Mouse (Mus musculus) ES-E14 (cell line): ENCODE data around the gene Nme9. TPM values are rescaled to one million over a fixed set of nuclear protein-coding genes. Genes with fewer than 3 reads are reported as not detected.

Experiments
- DNase-seq: peaks from one replicate; pipeline ENCODE4 v3.0.0-alpha.2; 2013; ENCODE audit warnings: low read depth, low spot score
- H3K27ac ChIP-seq: 2 replicates; pipeline ENCODE4 v1.5.1; 2012; ENCODE audit warnings: low read depth, mild to moderate bottlenecking, low read length, moderate library complexity, mixed read lengths; ENCODE audit not compliant: poor library complexity, insufficient read depth, severe bottlenecking
- H3K36me3 ChIP-seq: 2 replicates; pipeline ENCODE4 v1.6.1; 2012; ENCODE audit warnings: mild to moderate bottlenecking, low read length, moderate library complexity, mixed read lengths; ENCODE audit not compliant: control insufficient read depth, poor library complexity, insufficient read depth, severe bottlenecking
- H3K4me1 ChIP-seq, 2 experiments: fragments of 150-350 bp in 1 of 2; sonication (generic) in 1 of 2; 2 replicates each; pipeline ENCODE4 v1.6.1; 2012; ENCODE audit warnings: low read length in 2 of 2, mild to moderate bottlenecking in 1 of 2, mixed read lengths in 1 of 2; ENCODE audit not compliant: control insufficient read depth in 2 of 2, insufficient read depth in 2 of 2, poor library complexity in 1 of 2
- H3K4me3 ChIP-seq, 2 experiments: fragments of 150-350 bp in 1 of 2; sonication (generic) in 1 of 2; 2 replicates each; pipeline ENCODE4 v1.5.1; 2012; ENCODE audit warnings: low read length in 2 of 2, low read depth in 1 of 2, mild to moderate bottlenecking in 1 of 2, mixed read lengths in 1 of 2; ENCODE audit not compliant: insufficient read depth in 1 of 2, poor library complexity in 1 of 2, severe bottlenecking in 1 of 2
- H3K9ac ChIP-seq: 2 replicates; pipeline ENCODE4 v1.6.1; 2012; ENCODE audit warnings: low read depth, mild to moderate bottlenecking, low read length, mixed read lengths; ENCODE audit not compliant: poor library complexity, insufficient read depth, severe bottlenecking
- H3K9me3 ChIP-seq: fragments of 150-350 bp; sonication (generic); 2 replicates; pipeline ENCODE4 v1.6.1; 2012; ENCODE audit warnings: low read depth, mild to moderate bottlenecking, low read length; ENCODE audit not compliant: control insufficient read depth, insufficient read depth
- CHD2 ChIP-seq: IDR thresholded peaks from 2 replicates; pipeline ENCODE4 v1.6.1; 2014; ENCODE audit warnings: mild to moderate bottlenecking, low read depth, low read length, inconsistent platforms
- HCFC1 ChIP-seq: IDR thresholded peaks from 2 replicates; pipeline ENCODE4 v1.6.1; 2012; ENCODE audit warnings: low read length, inconsistent platforms, borderline replicate concordance; ENCODE audit not compliant: insufficient read depth
- MAFK ChIP-seq: IDR thresholded peaks from 2 replicates; pipeline ENCODE4 v1.6.1; 2014; ENCODE audit warnings: mild to moderate bottlenecking, low read depth, low read length, inconsistent platforms; ENCODE audit not compliant: insufficient read depth
- ZC3H11A ChIP-seq: IDR thresholded peaks from 2 replicates; pipeline ENCODE4 v1.6.1; 2012; ENCODE audit warnings: low read depth, mild to moderate bottlenecking, inconsistent platforms, low read length, borderline replicate concordance
- ZNF384 ChIP-seq: IDR thresholded peaks from 2 replicates; pipeline ENCODE4 v1.6.1; 2012; ENCODE audit warnings: low read depth, low read length, inconsistent platforms
- in situ Hi-C, 2 experiments: fragments of 600-800 bp; cut with MboI; formaldehyde crosslinking; loops; one replicate each; pipeline ENCODE4 v1.15.1; 2025; ENCODE audit warnings: low sequenced_read_pairs in 2 of 2, inconsistent platforms in 1 of 2; ENCODE audit not compliant: unreplicated experiment in 2 of 2
- total RNA-seq: library from RNA; depleted of rRNA; stranded (reverse); fragments of 300-350 nt; gene quantifications from 2 replicates; pipeline ENCODE4 v1.2.3, GENCODE M21; 2012

Gene Nme9
- total RNA-seq, 1 experiment = not detected

- Histone ChIP-seq H3K27ac (no peak overlapping the region), H3K9ac (no peak overlapping the region), H3K4me1 (0 out of 4 replicates have a peak, but pooled peaks cover 0 to 1% of the 10 kb centered on the region in 2 experiments), H3K4me3 (peak overlapping the region in 1 of 2 experiments; percentile 35; a peak in 2 of 4 replicates), H3K36me3 (no peaks in the 10 kb centered on the region), H3K9me3 (no peaks in the 10 kb centered on the region)
- in situ Hi-C loops = no loop called here
- peak; percentile 78 for DNase-seq
- no peak for TF ChIP-seq CHD2
- TF ChIP-seq ZC3H11A = peak; percentile 12; the same call in 1 of the 2 replicates
These were observed 7.4 kb downstream of the Nme9 start for GRCm38 (mm10) chr9:99458529-99459208.

GRCm38 (mm10) chr9:99459730-99460129 is 8.5 kb downstream of the Nme9 start:
- in situ Hi-C loops = no loop called here
- Histone ChIP-seq H3K4me3 (no peak overlapping the region), H3K4me1 (0 out of 4 replicates have a peak, but pooled peaks cover 0 to 1% of the 10 kb centered on the region in 2 experiments), H3K9me3 (no peaks in the 10 kb centered on the region), H3K36me3 (no peaks in the 10 kb centered on the region), H3K27ac (no peak overlapping the region), H3K9ac (no peak overlapping the region)
- no peak for DNase-seq
- no peak for TF ChIP-seq HCFC1
- TF ChIP-seq CHD2 = no peak
- no peak for TF ChIP-seq ZNF384
- no peak for TF ChIP-seq MAFK
- TF ChIP-seq ZC3H11A = no peak

GRCm38 (mm10) chr9:99464876-99465275 is 13.6 kb downstream of the Nme9 start:
- no peaks in the 10 kb centered on the region for H3K36me3 ChIP-seq
- H3K9ac ChIP-seq = no peak overlapping the region
- TF ChIP-seq ZNF384 (no peak), HCFC1 (no peak), CHD2 (no peak), ZC3H11A (no peak), MAFK (no peak)
- in situ Hi-C loops = no loop called here
- H3K27ac ChIP-seq = no peak overlapping the region
- H3K4me1 ChIP-seq = 0 out of 4 replicates have a peak, but pooled peaks cover 0 to 1% of the 10 kb centered on the region in 2 experiments
- no peaks in the 10 kb centered on the region for H3K9me3 ChIP-seq
- no peak for DNase-seq
- H3K4me3 ChIP-seq = no peak overlapping the region

GRCm38 (mm10) chr9:99468572-99468971 is 17.3 kb downstream of the Nme9 start:
- no peak for DNase-seq
- Histone ChIP-seq H3K4me1 (no peaks in the 10 kb centered on the region), H3K4me3 (no peak overlapping the region), H3K9ac (no peak overlapping the region), H3K36me3 (no peaks in the 10 kb centered on the region), H3K27ac (no peak overlapping the region), H3K9me3 (no peaks in the 10 kb centered on the region)
- in situ Hi-C loops = no loop called here
- TF ChIP-seq MAFK = no peak
- TF ChIP-seq CHD2 = no peak
- no peak for TF ChIP-seq ZC3H11A
- TF ChIP-seq HCFC1 = no peak
- TF ChIP-seq ZNF384 = no peak
